Mouse (Mus musculus) forebrain, embryonic 11.5 days (tissue): ENCODE results near the gene Senp7. TPM values are rescaled to one million over a fixed set of nuclear protein-coding genes. Genes with fewer than 3 reads are reported as not detected.
"Not testable (repeated sequence)": the region's sequence is repeated elsewhere in the genome, so short reads cannot be mapped to it uniquely, and the experiment has no call there.

Experiments used
- ATAC-seq: fragments of 200-750 bp; cut with Nextera tagmentation; replicated peaks from 2 replicates; pipeline ENCODE4 v1.8.0; 2017; ENCODE audit warnings: moderate TSS enrichment; ENCODE audit not compliant: low FRiP score
- DNase-seq: peaks from one replicate; pipeline ENCODE4 v3.0.0-alpha.2; 2017; ENCODE audit warnings: low spot score
- H3K27ac ChIP-seq: fragments of 300-500 bp; sonication (generic); 2 replicates; pipeline ENCODE4 v1.5.1; 2014; ENCODE audit warnings: low read depth, low read length
- H3K27me3 ChIP-seq: fragments of 300-500 bp; sonication (generic); 2 replicates; pipeline ENCODE4 v1.6.1; 2014; ENCODE audit warnings: mild to moderate bottlenecking, low read length, mixed read lengths; ENCODE audit not compliant: control insufficient read depth, insufficient read depth
- H3K36me3 ChIP-seq: fragments of 300-500 bp; sonication (generic); 2 replicates; pipeline ENCODE4 v1.6.1; 2014; ENCODE audit warnings: mild to moderate bottlenecking, low read length, moderate library complexity, mixed read lengths; ENCODE audit not compliant: control insufficient read depth, insufficient read depth
- H3K4me1 ChIP-seq: fragments of 300-500 bp; sonication (generic); replicated peaks from 2 replicates; pipeline ENCODE4 v1.6.1; 2014; ENCODE audit warnings: low read length, mixed read lengths; ENCODE audit not compliant: control insufficient read depth, insufficient read depth
- H3K4me2 ChIP-seq: fragments of 300-500 bp; sonication (generic); 2 replicates; pipeline ENCODE4 v1.6.1; 2014; ENCODE audit warnings: low read depth, mild to moderate bottlenecking, low read length, moderate library complexity, mixed read lengths; ENCODE audit not compliant: severe bottlenecking
- H3K4me3 ChIP-seq: fragments of 300-500 bp; sonication (generic); 2 replicates; pipeline ENCODE4 v1.5.1; 2014; ENCODE audit warnings: low read depth, low read length
- H3K9ac ChIP-seq: fragments of 300-500 bp; sonication (generic); 2 replicates; pipeline ENCODE4 v1.6.1; 2014; ENCODE audit warnings: low read length
- H3K9me3 ChIP-seq: fragments of 300-500 bp; sonication (generic); 2 replicates; pipeline ENCODE4 v1.6.1; 2016; ENCODE audit warnings: low read length, mixed read lengths; ENCODE audit not compliant: control insufficient read depth
- WGBS: fragments of 180-500 bp; shearing (Covaris S2); extraction: QIAGEN DNeasy Blood & Tissue Kit; methylation state at CpG from one replicate; pipeline ENCODE4 v1.1.7; 2014; 5-methylcytosine and 5-hydroxymethylcytosine counted together
- polyA plus RNA-seq: library from polyadenylated mRNA; unstranded; fragments of >200 nt; fragmentation: Nextera tagmentation; extraction: Ambion mirVana; gene quantifications from 2 replicates; pipeline ENCODE4 v1.2.1, GENCODE M21; 2014

The Senp7 gene
- polyA plus RNA-seq, 1 experiment from 2014 or later = 41.4 TPM

- Histone ChIP-seq H3K9ac (no peak overlapping the region), H3K4me2 (no peak overlapping the region), H3K9me3 (no peaks in the 10 kb centered on the region), H3K27me3 (no peaks in the 10 kb centered on the region), H3K36me3 (no peaks in the 10 kb centered on the region), H3K27ac (no peak overlapping the region), H3K4me3 (no peak overlapping the region), H3K4me1 (no peaks in the 10 kb centered on the region; the same call in 1 of the 2 replicates)
- ATAC-seq (no peak), DNase-seq (no peak)
- WGBS = 84% methylated on average over 7 of the region's 7 CpGs
Measured at GRCm38 (mm10) chr16:56061995-56062594, 14.0 kb downstream of the Senp7 start.

DNA sequence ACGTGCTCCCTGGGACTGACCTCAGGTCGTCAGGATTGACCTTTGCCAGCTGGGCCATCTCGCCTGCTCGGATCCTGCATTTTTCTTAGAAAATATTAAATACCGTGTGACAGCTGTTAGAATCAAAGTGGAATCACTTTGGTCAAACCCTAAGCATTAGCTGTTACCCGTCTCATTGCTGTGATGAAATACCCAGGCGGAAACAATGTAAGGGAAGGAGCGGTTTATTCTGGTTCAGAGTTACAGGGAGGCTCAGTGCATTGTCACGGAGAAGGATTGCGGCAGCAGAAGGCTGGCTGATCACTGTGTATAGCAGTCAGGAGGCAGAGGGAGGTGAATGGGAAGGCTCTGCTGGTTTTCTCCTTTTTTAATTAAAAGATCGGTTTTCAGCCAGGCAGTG is 14.8 kb downstream of the Senp7 start:
- ATAC-seq (no peak), DNase-seq (no peak)
- H3K9ac ChIP-seq = no peak overlapping the region
- H3K4me3 ChIP-seq = no peak overlapping the region
- 70% methylated on average over 11 of the region's 11 CpGs for WGBS
- no peaks in the 10 kb centered on the region for H3K27me3 ChIP-seq
- no peaks in the 10 kb centered on the region for H3K4me1 ChIP-seq
- H3K27ac ChIP-seq = no peak overlapping the region
- H3K36me3 ChIP-seq = no peaks in the 10 kb centered on the region
- no peaks in the 10 kb centered on the region for H3K9me3 ChIP-seq
- no peak overlapping the region for H3K4me2 ChIP-seq

DNA sequence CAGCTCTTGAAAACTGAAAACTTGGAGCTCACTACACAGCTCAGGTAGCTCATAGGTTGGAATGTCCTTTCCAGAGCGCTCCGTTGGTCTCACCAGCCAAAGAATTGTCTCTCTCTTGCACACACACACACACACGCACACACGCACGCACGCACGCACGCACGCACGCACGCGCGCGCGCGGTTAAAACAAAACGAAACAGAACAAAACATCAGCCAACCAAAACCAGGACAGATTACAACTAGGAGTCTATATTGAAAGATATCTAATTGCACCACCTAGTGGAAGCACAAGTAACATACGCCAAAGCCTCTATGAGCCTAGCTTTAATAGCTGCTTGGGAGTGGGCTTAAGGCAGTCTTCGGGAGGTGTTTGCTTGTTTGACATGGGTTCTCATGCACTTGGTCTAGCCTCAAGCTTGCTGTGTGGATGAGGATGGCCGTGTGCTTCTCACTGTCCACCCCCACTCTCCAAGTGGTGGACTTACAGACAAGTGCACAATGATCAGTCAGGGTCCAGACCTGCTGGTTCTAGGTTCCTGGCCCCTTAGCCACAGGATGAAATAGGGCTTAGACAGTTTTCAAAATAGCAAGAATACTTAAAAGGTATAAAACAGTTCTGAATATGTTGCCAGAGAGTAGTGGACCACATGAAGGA is 16.3 kb downstream of the Senp7 start:
- DNase-seq = peak; percentile 80
- WGBS = 4% methylated on average over 20 of the region's 20 CpGs
- Histone ChIP-seq H3K36me3 (no peaks in the 10 kb centered on the region), H3K27me3 (no peaks in the 10 kb centered on the region), H3K9me3 (no peaks in the 10 kb centered on the region), H3K4me2 (peak overlapping the region; percentile 50), H3K4me1 (no peaks in the 10 kb centered on the region), H3K4me3 (peak overlapping the region; percentile 23), H3K9ac (peak overlapping the region; percentile 47), H3K27ac (no peak overlapping the region)
- peak; percentile 92 for ATAC-seq

DNA sequence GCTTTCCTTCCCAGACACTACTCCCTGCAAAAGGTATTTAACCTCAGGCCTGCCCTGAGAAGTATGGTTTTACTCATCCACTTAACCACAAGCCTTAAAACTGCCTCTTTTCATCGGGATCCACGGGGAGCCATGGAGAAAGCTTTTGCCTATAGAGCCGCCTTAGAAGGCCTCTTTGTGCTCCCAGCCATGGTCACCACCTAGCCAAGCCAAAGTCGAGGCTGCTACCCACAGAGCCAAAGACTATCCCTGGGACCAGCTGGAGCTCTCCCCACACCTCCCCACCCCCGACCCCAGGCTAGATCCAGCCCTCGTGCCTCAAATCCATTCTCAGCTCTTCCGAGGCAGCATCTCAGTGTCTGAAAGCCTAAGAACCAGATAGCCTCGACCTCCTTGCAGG is 18.0 kb downstream of the Senp7 start:
- Histone ChIP-seq H3K9me3 (no peaks in the 10 kb centered on the region), H3K9ac (no peak overlapping the region), H3K27me3 (no peaks in the 10 kb centered on the region), H3K4me1 (no peaks in the 10 kb centered on the region), H3K36me3 (no peaks in the 10 kb centered on the region), H3K4me2 (no peak overlapping the region), H3K4me3 (no peak overlapping the region), H3K27ac (no peak overlapping the region)
- ATAC-seq (no peak), DNase-seq (no peak)
- WGBS = 21% methylated on average over 8 of the region's 8 CpGs

GRCm38 (mm10) chr16:56068523-56069070 is 20.5 kb downstream of the Senp7 start:
- DNase-seq (no peak), ATAC-seq (no peak)
- Histone ChIP-seq H3K27ac (no peak overlapping the region), H3K9me3 (no peaks in the 10 kb centered on the region), H3K4me2 (no peak overlapping the region), H3K4me3 (no peak overlapping the region), H3K36me3 (no peaks in the 10 kb centered on the region), H3K4me1 (no peaks in the 10 kb centered on the region), H3K27me3 (no peaks in the 10 kb centered on the region), H3K9ac (no peak overlapping the region)
- 95% methylated on average over 6 of the region's 6 CpGs for WGBS

GRCm38 (mm10) chr16:56071317-56072232 is 23.4 kb downstream of the Senp7 start:
- Histone ChIP-seq H3K9me3 (no peaks in the 10 kb centered on the region), H3K4me1 (0 out of 2 replicates have a peak, but pooled peaks cover 4% of the 10 kb centered on the region), H3K27me3 (no peaks in the 10 kb centered on the region), H3K9ac (no peak overlapping the region), H3K4me3 (no peak overlapping the region), H3K27ac (no peak overlapping the region), H3K4me2 (no peak overlapping the region), H3K36me3 (no peaks in the 10 kb centered on the region)
- ATAC-seq (no peak), DNase-seq (no peak)
- 44% methylated on average over 5 of the region's 5 CpGs for WGBS

GRCm38 (mm10) chr16:56072533-56072932 is 24.4 kb downstream of the Senp7 start:
- 82% methylated on average over 6 of the region's 6 CpGs for WGBS
- H3K4me3 ChIP-seq = no peak overlapping the region
- no peak for ATAC-seq
- DNase-seq = no peak
- no peak overlapping the region for H3K9ac ChIP-seq
- H3K4me1 ChIP-seq = 0 out of 2 replicates have a peak, but pooled peaks cover 7% of the 10 kb centered on the region
- H3K36me3 ChIP-seq = no peaks in the 10 kb centered on the region
- no peak overlapping the region for H3K27ac ChIP-seq
- no peak overlapping the region for H3K4me2 ChIP-seq
- no peaks in the 10 kb centered on the region for H3K9me3 ChIP-seq
- no peaks in the 10 kb centered on the region for H3K27me3 ChIP-seq

GRCm38 (mm10) chr16:56073150-56073549 is 25.0 kb downstream of the Senp7 start:
- not testable (repeated sequence) for H3K4me2 ChIP-seq, H3K4me3 ChIP-seq, H3K36me3 ChIP-seq, H3K4me1 ChIP-seq, H3K9ac ChIP-seq, H3K9me3 ChIP-seq, ATAC-seq, DNase-seq, H3K27ac ChIP-seq, H3K27me3 ChIP-seq
- WGBS = 91% methylated on average over 6 of the region's 6 CpGs
